Mouse (Mus musculus): ENCODE data around the gene Itih3. TPM values are rescaled to one million over a fixed set of nuclear protein-coding genes. Genes with fewer than 3 reads are reported as not detected.
A peak's percentile ranks its signal among the peaks of the same experiment; 100 is the strongest.

Gene Itih3
- polyA plus RNA-seq, 1 experiment = 0.56 TPM

- WGBS = 53% methylated on average over 16 of the region's 16 CpGs
- Histone ChIP-seq H3K36me3 (ENCODE audit: control insufficient read depth, insufficient read depth, low read length) (no peaks in the 10 kb centered on the region), H3K4me1 (ENCODE audit: control insufficient read depth, insufficient read depth, low read length) (no peaks in the 10 kb centered on the region), H3K27me3 (replicated peaks; ENCODE audit: control insufficient read depth, insufficient read depth, low read length) (no peaks in the 10 kb centered on the region), H3K27ac (ENCODE audit: insufficient read depth, low read depth, low read length) (no peak overlapping the region), H3K4me3 (ENCODE audit: insufficient read depth, low read depth, low read length) (no peak overlapping the region)
- TF ChIP-seq CTCF (conservative IDR thresholded peaks at IDR 0.05; ENCODE audit: insufficient read depth, insufficient read length, low read depth, low read length) = no peak
- no peak for TF ChIP-seq POLR2A (IDR thresholded peaks at IDR 0.05; ENCODE audit: low read depth, low read length)
- DNase-seq = peak; percentile 45
Measured at GRCm38 (mm10) chr14:30861421-30862125, 62.0 kb downstream of the Itih3 start.

Other genes with a start within 250 kb of the Itih3 start
- 2.2 and 3.3 TPM in 2 replicates for gene Sfmbt1, start 208.9 kb downstream of the Itih3 start, polyA plus RNA-seq (2012; rRNA removed)
- gene Tmem110, start 98.2 kb downstream of the Itih3 start, polyA plus RNA-seq (2012; rRNA removed) = 14.1 and 15.1 TPM in 2 replicates
- 8.2 and 9.2 TPM in 2 replicates for gene Mustn1, start 44.6 kb downstream of the Itih3 start, polyA plus RNA-seq (2012; rRNA removed)
- 0.38 and 0.62 TPM in 2 replicates for gene Itih4, start 37.3 kb downstream of the Itih3 start, polyA plus RNA-seq (2012; rRNA removed)
- 1.1 and 1.3 TPM in 2 replicates for gene Itih1, start 19.5 kb upstream of the Itih3 start, polyA plus RNA-seq (2012; rRNA removed)
- gene Nek4, start 27.6 kb upstream of the Itih3 start, polyA plus RNA-seq (2012; rRNA removed) = 5.3 and 6.2 TPM in 2 replicates
- gene Glt8d1, start 77.6 kb upstream of the Itih3 start, polyA plus RNA-seq (2012; rRNA removed) = 14.9 and 17.6 TPM in 2 replicates
- gene Spcs1, start 77.9 kb upstream of the Itih3 start, polyA plus RNA-seq (2012; rRNA removed) = 194 and 262 TPM in 2 replicates
- 10.3 and 11.2 TPM in 2 replicates for gene Pbrm1, start 95.4 kb upstream of the Itih3 start, polyA plus RNA-seq (2012; rRNA removed)
- 10.1 and 14.3 TPM in 2 replicates for gene Gnl3, start 95.4 kb upstream of the Itih3 start, polyA plus RNA-seq (2012; rRNA removed)
- gene Smim4, start 205.2 kb upstream of the Itih3 start, polyA plus RNA-seq (2012; rRNA removed) = 128 and 158 TPM in 2 replicates
- 56.2 and 62.4 TPM in 2 replicates for gene Nt5dc2, start 207.3 kb upstream of the Itih3 start, polyA plus RNA-seq (2012; rRNA removed)
- 41.5 and 46.8 TPM in 2 replicates for gene Stab1, start 244.9 kb upstream of the Itih3 start, polyA plus RNA-seq (2012; rRNA removed)